ENCODE assay signal across 8 mouse cellular contexts in genomic region chr1:87854851-87855251, GRCm38 (mm10). TPM values are rescaled to one million over a fixed set of nuclear protein-coding genes. Genes with fewer than 3 reads are reported as not detected.
DNase-seq lines count a peak whose midpoint lies in the region; ATAC-seq and TF ChIP-seq lines count a peak whose summit lies in the region.

No protein-coding gene starts in this region.

- H3K27me3 ChIP-seq in kidney, postnatal 0 days (ENCODE audit: insufficient read depth, low read length): no peaks in the 10 kb centered on the region
- H3K27me3 ChIP-seq in hindbrain, embryonic 16.5 days (replicated peaks; ENCODE audit: control insufficient read depth, insufficient read depth, low read length): no peaks in the 10 kb centered on the region
- 0 out of 2 replicates have a peak, but pooled peaks cover 3% of the 10 kb centered on the region for H3K27me3 ChIP-seq in midbrain, embryonic 13.5 days

- H3K9ac ChIP-seq in kidney, postnatal 0 days (ENCODE audit: low read depth, low read length): no peak overlapping the region
- H3K9ac ChIP-seq in hindbrain, embryonic 16.5 days (ENCODE audit: low read depth, low read length): peak overlapping the region; percentile 36; the same call in 1 of the 2 replicates
- peak overlapping the region; percentile 98 for H3K9ac ChIP-seq in midbrain, embryonic 13.5 days (replicated peaks)

- peaks cover 15% of the 10 kb centered on the region for H3K4me1 ChIP-seq in kidney, postnatal 0 days (replicated peaks; ENCODE audit: insufficient read depth, low read length)
- peaks cover 22% of the 10 kb centered on the region for H3K4me1 ChIP-seq in hindbrain, embryonic 16.5 days (ENCODE audit: control insufficient read depth, insufficient read depth, low read depth, low read length)
- H3K4me1 ChIP-seq in midbrain, embryonic 13.5 days (replicated peaks): peaks cover 27% of the 10 kb centered on the region

- H3K27ac ChIP-seq in kidney, postnatal 0 days: no peak overlapping the region
- no peak overlapping the region for H3K27ac ChIP-seq in hindbrain, embryonic 16.5 days (ENCODE audit: low read depth, low read length)
- H3K27ac ChIP-seq in midbrain, embryonic 13.5 days: no peak overlapping the region

- DNase-seq in kidney, postnatal 0 days (ENCODE audit: low spot score): no peak
- no peak for DNase-seq in kidney, postnatal 14 days
- no peak for DNase-seq in adrenal gland, postnatal 4 days (ENCODE audit: low spot score in 2 of 2)
- no peak for DNase-seq in urinary bladder, adult 2 months (ENCODE audit: low spot score)
- DNase-seq in left cerebral cortex, adult 11 months (ENCODE audit: low spot score): no peak

- no peak for ATAC-seq in kidney, postnatal 0 days (replicated peaks; ENCODE audit: low FRiP score, low read depth)
- ATAC-seq in common myeloid progenitor, adult 5-6 weeks (replicated peaks; ENCODE audit: low read depth, poor library complexity, severe bottlenecking): peak; percentile 18; the same call in 1 of the 2 replicates
- ATAC-seq in hindbrain, embryonic 16.5 days: no peak
- no peak for ATAC-seq in midbrain, embryonic 13.5 days

- peak overlapping the region; percentile 88 for H3K4me2 ChIP-seq in kidney, postnatal 0 days (ENCODE audit: low read length)
- peak overlapping the region; percentile 95 for H3K4me2 ChIP-seq in hindbrain, embryonic 16.5 days (ENCODE audit: low read length)
- peak overlapping the region; percentile 91 for H3K4me2 ChIP-seq in midbrain, embryonic 13.5 days (replicated peaks)

- TF ChIP-seq CTCF in kidney, postnatal 0 days (IDR thresholded peaks at IDR 0.05; ENCODE audit: low read depth): no peak

- no peaks in the 10 kb centered on the region for H3K9me3 ChIP-seq in kidney, postnatal 0 days (replicated peaks; ENCODE audit: low read length)
- no peaks in the 10 kb centered on the region for H3K9me3 ChIP-seq in hindbrain, embryonic 16.5 days (ENCODE audit: control insufficient read depth, low read length)
- no peaks in the 10 kb centered on the region for H3K9me3 ChIP-seq in midbrain, embryonic 13.5 days

- H3K36me3 ChIP-seq in kidney, postnatal 0 days (ENCODE audit: insufficient read depth, low read length): no peaks in the 10 kb centered on the region
- H3K36me3 ChIP-seq in hindbrain, embryonic 16.5 days (ENCODE audit: control insufficient read depth, insufficient read depth, low read length): no peaks in the 10 kb centered on the region
- no peaks in the 10 kb centered on the region for H3K36me3 ChIP-seq in midbrain, embryonic 13.5 days

- WGBS in kidney, postnatal 0 days: 33% methylated on average over 2 of the region's 2 CpGs
- WGBS in hindbrain, embryonic 16.5 days: 32% methylated on average over 2 of the region's 2 CpGs
- WGBS in midbrain, embryonic 13.5 days: 30% methylated on average over 2 of the region's 2 CpGs

- peak overlapping the region; percentile 98; the same call in 1 of the 2 replicates for H3K4me3 ChIP-seq in kidney, postnatal 0 days (replicated peaks; ENCODE audit: low read depth, low read length)
- peak overlapping the region; percentile 71 for H3K4me3 ChIP-seq in hindbrain, embryonic 16.5 days (ENCODE audit: low read length)
- H3K4me3 ChIP-seq in midbrain, embryonic 13.5 days (replicated peaks): peak overlapping the region; percentile 98

RNA-seq across cellular contexts. Expression of gene Dgkd, which starts 1.8 kb away (rescaled TPM):
- polyA plus RNA-seq in kidney, postnatal 0 days (2015; fragmentation: Nextera tagmentation; extraction: Ambion mirVana): 19.3 and 19.8 TPM in 2 replicates
- 29.2 and 39.9 TPM in 2 replicates for total RNA-seq in common myeloid progenitor, adult 5-6 weeks (2017)
- polyA plus RNA-seq in hindbrain, embryonic 16.5 days (2015; fragmentation: Nextera tagmentation; extraction: Ambion mirVana): 40.4 and 42.8 TPM in 2 replicates
- polyA plus RNA-seq in midbrain, embryonic 13.5 days (2015; fragmentation: Nextera tagmentation; extraction: Ambion mirVana): 41.2 and 43.7 TPM in 2 replicates
- 10 to 100 TPM; 63.1 to 64.2 TPM for total RNA-seq in adrenal gland, postnatal 4 days (2021)
- polyA plus RNA-seq in urinary bladder, adult 2 months (2012; rRNA removed): 22.2 and 22.5 TPM in 2 replicates

RNA-seq across cellular contexts. Expression of gene Sag, which starts 51.4 kb away (rescaled TPM):
- polyA plus RNA-seq in kidney, postnatal 0 days (2015; fragmentation: Nextera tagmentation; extraction: Ambion mirVana): 0.57 and 0.68 TPM in 2 replicates
- total RNA-seq in common myeloid progenitor, adult 5-6 weeks (2017): 0.59 and 0.78 TPM in 2 replicates
- polyA plus RNA-seq in hindbrain, embryonic 16.5 days (2015; fragmentation: Nextera tagmentation; extraction: Ambion mirVana): 1.7 TPM in 2 replicates
- 2.5 and 3.2 TPM in 2 replicates for polyA plus RNA-seq in midbrain, embryonic 13.5 days (2015; fragmentation: Nextera tagmentation; extraction: Ambion mirVana)
- total RNA-seq in adrenal gland, postnatal 4 days (2021): 1 to 10 TPM; 1.7 to 2.0 TPM
- 0.39 and 0.96 TPM in 2 replicates for polyA plus RNA-seq in urinary bladder, adult 2 months (2012; rRNA removed)
